ENCODE assay signal across 28 mouse cellular contexts in the genomic region with DNA sequence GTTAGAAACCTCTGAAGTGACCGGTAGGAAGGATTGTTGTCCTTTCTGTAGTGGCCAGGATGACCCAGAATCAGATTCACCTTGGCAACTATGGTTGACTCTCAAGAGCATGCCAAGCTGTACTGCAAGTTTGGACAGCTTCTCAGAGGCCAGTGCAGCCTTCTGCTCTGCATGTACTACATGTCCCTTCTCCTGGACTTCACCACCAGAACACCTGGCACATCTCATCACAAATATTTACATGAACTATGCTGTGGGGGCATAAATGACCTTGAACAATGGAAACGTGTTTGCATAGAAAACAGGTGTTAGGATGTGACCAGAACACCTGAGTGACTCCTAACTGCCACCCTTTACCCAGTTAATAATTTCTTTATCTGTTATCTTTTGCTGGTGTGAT.
A peak's percentile ranks its signal among the peaks of the same experiment; 100 is the strongest.
DNase-seq lines count a peak whose midpoint lies in the region; ATAC-seq and TF ChIP-seq lines count a peak whose summit lies in the region.
"Had no signal": no experiment of that assay in that cellular context is flagged by ENCODE, and none has a peak within 500 bp of the region (broad histone marks: within the 10 kb centered on the region; RNA-seq: fewer than 3 reads in every experiment).

No protein-coding gene starts in this region.

- H3K27me3 ChIP-seq in intestine, embryonic 15.5 days (replicated peaks) = no peaks in the 10 kb centered on the region
- H3K27me3 ChIP-seq in intestine, postnatal 0 days (replicated peaks; ENCODE audit: control insufficient read depth, insufficient read depth, low read length) = no peaks in the 10 kb centered on the region
- H3K27me3 ChIP-seq in stomach, embryonic 14.5 days (ENCODE audit: control insufficient read depth, insufficient read depth, low read length) = no peaks in the 10 kb centered on the region
- H3K27me3 ChIP-seq in stomach, postnatal 0 days (ENCODE audit: control insufficient read depth, insufficient read depth, low read length) = no peaks in the 10 kb centered on the region
- no peaks in the 10 kb centered on the region for H3K27me3 ChIP-seq in stomach, embryonic 16.5 days (ENCODE audit: control insufficient read depth, insufficient read depth, low read length)
- H3K27me3 ChIP-seq: CH12.LX; embryonic facial prominence, embryonic 13.5 days; embryonic facial prominence, embryonic 15.5 days; forebrain, embryonic 12.5 days; Patski had no signal

- H3K27ac ChIP-seq in intestine, embryonic 15.5 days = no peak overlapping the region
- no peak overlapping the region for H3K27ac ChIP-seq in intestine, postnatal 0 days (ENCODE audit: low read depth, low read length)
- no peak overlapping the region for H3K27ac ChIP-seq in stomach, embryonic 14.5 days (ENCODE audit: low read length)
- H3K27ac ChIP-seq in stomach, postnatal 0 days (replicated peaks) = no peak overlapping the region
- H3K27ac ChIP-seq in stomach, embryonic 16.5 days (ENCODE audit: low read length) = no peak overlapping the region
- H3K27ac ChIP-seq: embryonic facial prominence, embryonic 13.5 days; embryonic facial prominence, embryonic 15.5 days; forebrain, embryonic 10.5 days; forebrain, embryonic 12.5 days had no signal

- no peaks in the 10 kb centered on the region for H3K36me3 ChIP-seq in intestine, embryonic 15.5 days
- H3K36me3 ChIP-seq in intestine, postnatal 0 days (ENCODE audit: control insufficient read depth, insufficient read depth) = no peaks in the 10 kb centered on the region
- no peaks in the 10 kb centered on the region for H3K36me3 ChIP-seq in stomach, embryonic 14.5 days (ENCODE audit: control insufficient read depth, insufficient read depth, low read length)
- no peaks in the 10 kb centered on the region for H3K36me3 ChIP-seq in stomach, postnatal 0 days (ENCODE audit: control insufficient read depth, insufficient read depth, low read length)
- H3K36me3 ChIP-seq in stomach, embryonic 16.5 days (ENCODE audit: control insufficient read depth, insufficient read depth, low read length) = no peaks in the 10 kb centered on the region
- H3K36me3 ChIP-seq: embryonic facial prominence, embryonic 13.5 days; embryonic facial prominence, embryonic 15.5 days; forebrain, embryonic 10.5 days; forebrain, embryonic 12.5 days; G1E had no signal

- H3K4me3 ChIP-seq in intestine, embryonic 15.5 days (replicated peaks) = no peak overlapping the region
- no peak overlapping the region for H3K4me3 ChIP-seq in intestine, postnatal 0 days (ENCODE audit: low read depth, low read length)
- no peak overlapping the region for H3K4me3 ChIP-seq in stomach, embryonic 14.5 days (ENCODE audit: low read depth, low read length)
- no peak overlapping the region for H3K4me3 ChIP-seq in stomach, postnatal 0 days (ENCODE audit: low read depth, low read length)
- no peak overlapping the region for H3K4me3 ChIP-seq in stomach, embryonic 16.5 days (replicated peaks; ENCODE audit: low read length)
- H3K4me3 ChIP-seq: embryonic facial prominence, embryonic 13.5 days; embryonic facial prominence, embryonic 15.5 days; erythroblast, embryonic 14.5 days; forebrain, embryonic 10.5 days; forebrain, embryonic 12.5 days had no signal

- 49% methylated on average over 2 of the region's 2 CpGs for WGBS in intestine, embryonic 15.5 days
- 52% methylated on average over 2 of the region's 2 CpGs for WGBS in intestine, postnatal 0 days
- 44% methylated on average over 2 of the region's 2 CpGs for WGBS in stomach, embryonic 14.5 days
- WGBS in stomach, postnatal 0 days = 36% methylated on average over 2 of the region's 2 CpGs
- WGBS in stomach, embryonic 16.5 days = 46% methylated on average over 2 of the region's 2 CpGs

- peak; percentile 34; the same call in 1 of the 2 replicates for ATAC-seq in intestine, embryonic 15.5 days
- ATAC-seq in intestine, postnatal 0 days = no peak
- ATAC-seq in stomach, embryonic 14.5 days (ENCODE audit: insufficient number of reproducible peaks, insufficient read depth, low FRiP score, low read depth) = 0 out of 2 replicates have a peak, but pooled peaks have one; percentile 33
- ATAC-seq in stomach, postnatal 0 days (ENCODE audit: low FRiP score, low TSS enrichment) = no peak
- ATAC-seq in stomach, embryonic 16.5 days (ENCODE audit: insufficient read depth, low FRiP score) = peak; percentile 53; the same call in 1 of the 2 replicates
- ATAC-seq: activated CD4-positive, CD25-positive, alpha-beta regulatory T cell, adult 4 months; CD4-positive, CD25-positive, alpha-beta regulatory T cell, adult 4 months; forebrain, embryonic 14.5 days; forebrain, embryonic 16.5 days; Patski had no signal

- no peak overlapping the region for H3K4me2 ChIP-seq in intestine, embryonic 15.5 days (replicated peaks)
- H3K4me2 ChIP-seq in intestine, postnatal 0 days (replicated peaks; ENCODE audit: low read depth) = no peak overlapping the region
- H3K4me2 ChIP-seq in stomach, embryonic 14.5 days (replicated peaks; ENCODE audit: low read depth, low read length) = no peak overlapping the region
- no peak overlapping the region for H3K4me2 ChIP-seq in stomach, postnatal 0 days (replicated peaks; ENCODE audit: low read depth)
- H3K4me2 ChIP-seq in stomach, embryonic 16.5 days (ENCODE audit: low read depth, low read length) = no peak overlapping the region
- H3K4me2 ChIP-seq: embryonic facial prominence, embryonic 13.5 days; embryonic facial prominence, embryonic 15.5 days; forebrain, embryonic 12.5 days had no signal

- no peaks in the 10 kb centered on the region for H3K4me1 ChIP-seq in intestine, embryonic 15.5 days (replicated peaks)
- H3K4me1 ChIP-seq in intestine, postnatal 0 days (replicated peaks; ENCODE audit: control insufficient read depth, insufficient read depth, low read length) = no peaks in the 10 kb centered on the region
- no peaks in the 10 kb centered on the region for H3K4me1 ChIP-seq in stomach, embryonic 14.5 days (ENCODE audit: control insufficient read depth, insufficient read depth, low read length)
- H3K4me1 ChIP-seq in stomach, postnatal 0 days (replicated peaks; ENCODE audit: control insufficient read depth, insufficient read depth) = no peaks in the 10 kb centered on the region
- no peaks in the 10 kb centered on the region for H3K4me1 ChIP-seq in stomach, embryonic 16.5 days (ENCODE audit: control insufficient read depth, insufficient read depth, low read length)
- H3K4me1 ChIP-seq: embryonic facial prominence, embryonic 13.5 days; embryonic facial prominence, embryonic 15.5 days; forebrain, embryonic 12.5 days had no signal

- H3K9ac ChIP-seq in intestine, embryonic 15.5 days = no peak overlapping the region
- no peak overlapping the region for H3K9ac ChIP-seq in intestine, postnatal 0 days (ENCODE audit: low read depth, low read length)
- H3K9ac ChIP-seq in stomach, embryonic 14.5 days (replicated peaks; ENCODE audit: low read depth, low read length) = no peak overlapping the region
- no peak overlapping the region for H3K9ac ChIP-seq in stomach, postnatal 0 days (ENCODE audit: low read length)
- no peak overlapping the region for H3K9ac ChIP-seq in stomach, embryonic 16.5 days (ENCODE audit: low read length)
- H3K9ac ChIP-seq: embryonic facial prominence, embryonic 13.5 days; embryonic facial prominence, embryonic 15.5 days; forebrain, embryonic 12.5 days had no signal

- no peak for TF ChIP-seq CTCF in intestine, postnatal 0 days (IDR thresholded peaks at IDR 0.05; ENCODE audit: low read depth)
- TF ChIP-seq CTCF in stomach, postnatal 0 days (IDR thresholded peaks at IDR 0.05; ENCODE audit: low read depth) = no peak

- no peak for DNase-seq in stomach, postnatal 0 days (ENCODE audit: low spot score)
- no peak for DNase-seq in cerebellum, adult 9-11 months
- DNase-seq: adrenal gland, adult 8-10 months; adrenal gland, postnatal 14 days; adrenal gland, postnatal 36 days; B cell, adult 2 months; cerebellum, adult 11-12 months; cerebellum, adult 2 months; cerebellum, adult 9-10 months; cerebellum, postnatal 14 days; cerebellum, postnatal 36 days; embryo, embryonic 11 days had no signal

- H3K9me3 ChIP-seq in intestine, embryonic 15.5 days = no peaks in the 10 kb centered on the region
- H3K9me3 ChIP-seq in intestine, postnatal 0 days (ENCODE audit: control insufficient read depth) = no peaks in the 10 kb centered on the region
- H3K9me3 ChIP-seq in stomach, embryonic 14.5 days (ENCODE audit: control insufficient read depth, low read depth, low read length) = no peaks in the 10 kb centered on the region
- H3K9me3 ChIP-seq in stomach, postnatal 0 days (ENCODE audit: control insufficient read depth, low read length) = no peaks in the 10 kb centered on the region
- no peaks in the 10 kb centered on the region for H3K9me3 ChIP-seq in stomach, embryonic 16.5 days (replicated peaks; ENCODE audit: control insufficient read depth, low read length)
- H3K9me3 ChIP-seq: embryonic facial prominence, embryonic 13.5 days; embryonic facial prominence, embryonic 15.5 days; forebrain, embryonic 10.5 days; forebrain, embryonic 12.5 days; G1E had no signal

- no peak for TF ChIP-seq EP300 in stomach, postnatal 0 days (optimal IDR thresholded peaks at IDR 0.05)

Comparison
In these comparisons a context has a peak if more than half of its experiments do, and no peak if none do; other contexts are left out.
1. ATAC-seq: peak in intestine, embryonic 15.5 days (single experiment), stomach, embryonic 14.5 days (single experiment) and stomach, embryonic 16.5 days (single experiment); none in intestine, postnatal 0 days (single experiment) and stomach, postnatal 0 days (single experiment).